Mouse (Mus musculus) brain, adult 10 weeks (tissue): Measurements from ENCODE around the gene Chaf1a. TPM values are rescaled to one million over a fixed set of nuclear protein-coding genes. Genes with fewer than 3 reads are reported as not detected.

Experiments used
- polyA plus RNA-seq: library from polyadenylated mRNA; stranded (reverse); fragments of 350-450 nt; fragmentation: Illumina TruSeq; extraction: RNeasy Lipid Tissue Mini Kit (QIAGEN cat#74804); gene quantifications from one replicate; pipeline ENCODE4 v1.2.3, GENCODE M21; 2015; ENCODE audit warnings: low read depth, low replicate concordance

Gene Chaf1a
- polyA plus RNA-seq, result 2.4 TPM

DNA sequence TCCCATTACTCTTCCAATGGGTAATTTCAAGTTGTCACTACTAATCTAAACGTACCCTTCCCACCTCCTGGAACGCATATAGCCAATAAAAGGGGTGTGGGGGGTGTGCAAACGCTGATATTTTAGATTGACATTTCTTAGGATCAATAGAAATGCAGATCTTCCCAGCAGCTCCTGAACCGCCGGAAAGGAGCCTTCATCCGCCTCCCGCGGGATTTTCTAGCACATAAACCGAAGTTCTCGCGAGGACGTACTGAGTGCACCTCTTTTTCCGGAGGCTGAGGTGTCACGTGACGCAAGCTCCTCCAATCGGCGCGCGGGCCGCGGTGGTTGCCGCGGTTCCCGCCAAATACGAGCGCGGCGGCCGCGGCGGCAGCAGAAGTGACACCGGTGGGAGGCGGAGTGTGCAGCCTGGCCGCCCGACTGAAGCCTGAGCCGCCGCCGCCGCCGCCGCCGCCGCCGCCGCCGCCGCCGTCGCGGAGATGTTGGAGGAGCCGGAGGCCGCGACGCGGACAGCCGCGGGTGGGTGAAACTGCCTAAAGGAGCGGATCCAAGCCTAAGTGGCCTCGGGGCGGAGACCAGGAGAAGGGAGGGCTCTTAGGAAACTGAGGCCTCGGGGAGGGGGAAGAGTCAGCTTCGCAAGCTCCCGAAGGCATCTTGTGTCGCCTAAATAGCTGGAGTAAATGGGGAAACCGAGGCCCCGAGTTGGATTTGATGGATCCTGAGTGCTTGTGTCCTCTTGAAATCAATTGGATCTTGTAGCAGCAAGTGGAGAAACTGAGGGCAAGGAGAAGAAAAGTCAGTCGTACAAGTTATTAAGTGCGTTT lies at the start of gene Chaf1a:
Gene Chaf1a (plus strand): TSS at position 410 of the 827 bp plus-strand sequence.

DNA sequence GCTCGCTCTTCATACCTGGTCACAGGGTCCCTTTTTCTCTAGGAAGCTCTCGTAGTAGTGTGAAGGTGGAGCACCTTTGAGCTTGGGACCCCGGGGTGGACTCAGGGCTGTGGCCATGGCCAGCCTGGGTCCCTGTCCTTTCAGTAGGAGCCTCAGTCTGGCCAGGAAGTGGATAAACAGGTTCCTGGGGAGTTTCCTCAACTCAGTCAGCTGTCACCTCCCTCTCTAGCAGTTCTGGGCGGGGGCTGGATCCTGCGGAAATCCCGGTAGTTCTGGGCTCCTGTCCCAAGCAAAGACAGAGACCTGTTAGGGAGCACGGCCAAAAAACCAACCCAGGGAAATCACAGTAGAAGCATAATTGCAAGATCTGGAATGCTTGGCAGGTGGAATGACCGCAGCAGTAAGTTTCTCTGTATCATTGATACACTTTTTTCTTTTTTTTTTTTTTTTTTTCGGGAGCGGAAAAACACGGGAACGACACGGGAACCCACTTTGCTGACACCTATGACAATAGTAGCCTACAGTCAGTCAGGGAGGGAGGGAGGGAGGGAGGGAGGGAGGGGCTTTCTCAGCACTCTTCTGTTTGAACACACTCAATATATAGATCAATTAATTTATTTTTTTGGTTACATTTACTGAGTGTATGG lies 34.7 kb upstream of the Chaf1a start, which contains the start of the genes Stap2 and Mpnd:
Gene Stap2 (minus strand): TSS at position 170 of the 647 bp plus-strand sequence.
Gene Mpnd (plus strand): TSS at position 297 of the 647 bp plus-strand sequence.

DNA sequence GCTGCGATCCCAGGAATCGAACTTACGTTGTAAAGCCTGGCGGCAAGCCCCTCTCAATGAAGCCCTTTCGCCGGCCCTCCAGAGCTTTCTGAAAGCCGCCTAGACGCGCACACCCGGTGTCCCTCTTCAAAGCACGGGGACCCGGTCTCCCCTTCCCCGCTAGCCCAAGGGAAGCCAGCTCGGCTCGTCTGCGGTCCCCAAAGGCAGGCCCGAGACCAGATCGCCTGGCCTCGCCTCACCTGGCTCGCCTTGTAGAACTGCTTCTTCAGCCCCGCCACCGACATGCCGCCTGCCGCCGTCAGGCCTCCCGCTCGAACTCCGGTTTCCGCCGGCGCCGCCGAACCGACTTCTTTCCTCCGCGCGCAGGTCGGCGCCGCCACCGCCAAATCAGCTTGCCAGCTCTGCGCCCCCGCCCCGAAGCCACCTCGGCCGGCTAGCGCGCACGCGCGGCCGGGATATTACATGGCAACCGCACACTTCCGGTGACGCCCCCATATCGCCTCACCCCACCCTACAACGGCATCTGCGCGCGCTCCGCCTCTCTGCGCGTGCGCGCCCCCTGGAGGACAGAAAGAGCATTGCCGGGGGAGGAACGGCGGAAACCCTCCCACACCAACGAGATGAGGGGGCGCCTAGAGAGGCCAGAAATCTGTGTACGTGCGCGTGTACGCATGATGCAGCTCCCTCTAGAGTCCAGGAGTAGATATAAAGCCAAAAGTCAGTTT lies 3.9 kb upstream of the Chaf1a start, which contains the start of gene Sh3gl1:
Gene Sh3gl1 (minus strand): TSS at position 460 of the 725 bp plus-strand sequence.

DNA sequence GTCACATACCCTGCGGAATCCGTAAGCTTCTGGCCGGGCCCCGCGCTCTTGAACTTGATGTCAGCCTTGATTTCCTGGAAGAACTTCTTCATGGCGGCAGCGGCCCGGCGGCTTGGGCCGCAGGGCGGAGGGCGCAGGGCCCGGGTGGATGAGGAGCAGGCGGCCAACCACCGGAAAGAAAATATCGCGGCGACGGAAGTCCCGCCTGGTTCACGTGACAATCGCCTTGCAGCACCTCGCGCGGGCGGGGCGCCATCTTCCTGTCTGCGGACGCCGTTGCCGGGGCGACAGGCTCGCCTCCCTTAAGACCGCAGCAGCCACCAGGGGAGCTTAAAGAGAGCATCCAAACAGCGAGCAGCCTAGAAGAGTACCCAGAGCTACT lies 34.6 kb downstream of the Chaf1a start, which contains the start of gene Ubxn6:
Gene Ubxn6 (minus strand): TSS at position 202 of the 382 bp plus-strand sequence.

DNA sequence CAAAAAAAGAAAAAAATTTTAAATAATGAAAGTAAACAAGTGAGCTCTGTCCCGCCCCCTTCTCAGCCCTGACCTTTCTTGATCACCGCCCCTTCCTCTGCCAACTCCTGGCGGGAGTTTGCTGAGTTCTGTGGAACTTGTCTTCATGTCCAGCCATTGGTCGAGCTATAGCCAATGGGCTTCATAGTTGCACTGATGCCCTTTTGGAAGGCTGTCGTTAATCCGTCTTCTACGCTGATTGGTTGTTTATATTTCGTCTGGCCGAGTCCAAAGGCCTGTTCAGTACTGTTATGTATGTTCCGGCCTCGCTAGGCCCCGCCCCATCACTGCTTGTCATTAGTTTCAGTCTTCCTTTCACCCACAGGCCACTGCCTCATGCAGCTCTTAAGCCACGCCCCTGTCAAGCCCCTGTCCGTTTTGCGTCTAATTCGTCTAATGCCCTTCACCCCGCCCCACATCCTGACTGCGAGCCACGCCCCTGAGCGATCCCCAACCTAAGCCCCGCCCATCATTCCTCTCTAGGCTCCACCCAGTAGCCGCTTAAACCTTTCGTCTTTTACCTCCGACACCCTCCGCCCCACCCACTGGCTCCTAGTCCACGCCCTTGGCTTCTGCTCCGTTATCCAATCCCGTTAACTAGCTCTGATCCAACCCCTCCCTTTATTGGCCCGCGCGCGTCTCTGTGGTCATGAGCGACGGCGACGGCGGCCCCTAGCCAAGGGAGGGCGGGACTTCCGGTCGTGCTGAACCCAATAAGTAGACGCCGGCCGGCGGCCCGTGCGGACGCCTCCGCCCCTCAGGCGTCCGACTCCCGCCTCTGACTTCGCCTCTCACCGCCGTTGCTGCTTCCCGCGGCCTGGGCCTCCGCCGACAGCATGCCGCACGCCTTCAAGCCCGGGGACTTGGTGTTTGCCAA lies 38.9 kb downstream of the Chaf1a start, which contains the start of gene Hdgfl2:
Gene Hdgfl2 (plus strand): TSS at position 755 of the 916 bp plus-strand sequence.

DNA sequence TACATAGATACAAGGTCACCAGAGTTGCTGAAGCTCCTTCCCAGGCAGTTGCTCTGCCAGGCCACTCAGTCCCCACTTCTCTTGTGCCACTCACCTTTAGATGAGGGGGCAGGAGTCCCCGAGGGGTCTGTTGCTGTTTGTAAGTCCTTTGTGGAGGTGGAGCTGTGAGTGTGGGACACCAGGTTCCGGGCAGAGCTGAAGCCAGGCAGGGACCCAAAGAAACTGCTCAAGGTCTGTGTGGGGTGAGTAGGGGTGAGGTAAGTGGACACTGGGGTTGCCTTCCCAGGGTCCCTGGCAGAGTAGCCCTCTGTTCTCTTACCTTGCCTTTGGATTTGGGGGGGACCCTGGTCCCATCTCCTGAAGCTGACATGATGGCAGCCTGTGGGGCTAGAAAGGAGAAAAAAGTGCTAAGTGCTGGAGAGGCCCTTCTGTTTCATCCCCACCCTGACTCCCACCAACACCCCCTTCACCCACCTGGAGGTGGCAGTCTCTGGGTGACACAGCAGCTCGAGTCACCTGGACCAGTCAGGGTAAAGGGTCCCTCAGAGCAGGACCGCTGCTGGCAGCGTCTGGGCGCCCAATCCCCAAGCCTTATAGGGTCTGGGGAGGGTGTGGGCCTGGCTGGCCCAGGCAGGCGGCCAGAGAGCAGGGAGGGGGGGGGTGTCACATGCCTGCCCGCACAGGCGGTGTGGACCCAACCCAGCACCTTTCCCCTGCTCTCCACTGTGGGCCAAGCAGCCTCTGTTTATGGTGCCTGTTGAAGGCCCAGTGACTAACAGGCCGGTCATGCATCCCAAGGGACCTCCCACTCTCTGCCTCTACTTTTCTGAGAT lies 69.2 kb downstream of the Chaf1a start, which contains the start of gene Plin4:
Gene Plin4 (minus strand): TSS at position 585 of the 833 bp plus-strand sequence.

DNA sequence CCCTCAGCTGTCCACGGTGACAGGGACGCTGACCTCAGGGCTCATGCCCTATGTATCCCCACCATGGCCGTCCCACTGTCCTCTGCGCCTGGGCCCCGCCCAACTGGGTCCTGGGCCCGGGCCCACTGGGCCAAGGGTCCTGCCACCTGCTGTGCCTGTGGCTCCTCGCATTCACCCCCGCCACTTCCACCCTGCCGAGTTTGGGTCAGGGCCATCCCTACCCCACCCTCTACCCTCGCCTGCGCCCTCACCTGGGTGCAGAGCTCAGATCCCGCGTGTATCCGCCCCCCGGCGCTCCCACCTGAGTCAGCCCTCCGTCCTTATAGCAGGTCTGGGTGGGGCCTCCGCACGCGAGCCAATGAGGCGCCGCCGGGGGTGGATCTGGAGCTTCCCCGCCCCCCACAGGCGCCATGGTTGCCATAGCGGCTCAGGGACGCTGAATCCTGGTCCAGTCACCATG lies 77.0 kb downstream of the Chaf1a start, which contains the start of gene Plin5:
Gene Plin5 (minus strand): TSS at position 346 of the 460 bp plus-strand sequence.

DNA sequence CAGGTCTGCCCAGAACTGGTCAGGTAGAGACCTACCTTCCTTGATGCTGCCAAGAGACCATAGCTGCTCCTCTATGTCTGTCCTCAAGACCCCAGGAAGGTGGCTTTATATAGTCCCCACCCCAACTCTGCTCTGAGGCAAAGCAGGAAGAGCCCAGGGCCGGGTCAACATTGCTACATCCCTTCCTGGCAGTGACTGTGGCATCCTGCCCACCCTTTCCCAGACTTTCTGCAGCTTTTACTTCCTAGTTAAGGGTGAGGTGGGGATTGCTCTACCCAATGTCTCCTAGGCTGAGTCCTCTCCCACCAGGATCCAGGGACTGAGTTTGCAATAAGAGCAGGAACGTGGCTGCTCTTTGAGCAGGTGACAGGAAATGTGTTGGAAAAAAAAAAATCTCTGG lies 81.6 kb downstream of the Chaf1a start, which contains the start of gene Lrg1:
Gene Lrg1 (minus strand): TSS at position 176 of the 400 bp plus-strand sequence.

Other genes starting within 250 kb of the Chaf1a start
- 5.6 TPM for gene Zfp119a, start 161.5 kb upstream of the Chaf1a start, polyA plus RNA-seq
- 11.1 TPM for gene Zfp959, start 148.3 kb upstream of the Chaf1a start, polyA plus RNA-seq
- 4.3 TPM for gene Zfp119b, start 90.9 kb upstream of the Chaf1a start, polyA plus RNA-seq
- gene Ebi3, start 87.8 kb upstream of the Chaf1a start, polyA plus RNA-seq, result 1.5 TPM
- 10.5 TPM for gene Yju2, start 81.3 kb upstream of the Chaf1a start, polyA plus RNA-seq
- gene Shd, start 70.0 kb upstream of the Chaf1a start, polyA plus RNA-seq, result 42.9 TPM
- gene Fsd1, start 53.9 kb upstream of the Chaf1a start, polyA plus RNA-seq, result 54.4 TPM
- 2.6 TPM for gene Stap2, start 34.9 kb upstream of the Chaf1a start, polyA plus RNA-seq
- gene Mpnd, start 34.7 kb upstream of the Chaf1a start, polyA plus RNA-seq, result 93.4 TPM
- gene Sh3gl1, start 3.8 kb upstream of the Chaf1a start, polyA plus RNA-seq, result 40.3 TPM
- gene Ubxn6, start 34.6 kb downstream of the Chaf1a start, polyA plus RNA-seq, result 105 TPM
- gene Hdgfl2, start 39.2 kb downstream of the Chaf1a start, polyA plus RNA-seq, result 82.6 TPM
- 1.1 TPM for gene Plin4, start 69.4 kb downstream of the Chaf1a start, polyA plus RNA-seq
- gene Plin5, start 77.2 kb downstream of the Chaf1a start, polyA plus RNA-seq, result 0.67 TPM
- 2.5 TPM for gene Lrg1, start 81.6 kb downstream of the Chaf1a start, polyA plus RNA-seq
- gene Sema6b, start 99.9 kb downstream of the Chaf1a start, polyA plus RNA-seq, result 52.6 TPM
- gene Tnfaip8l1, start 122.0 kb downstream of the Chaf1a start, polyA plus RNA-seq, result 9.1 TPM
- gene Mydgf, start 143.5 kb downstream of the Chaf1a start, polyA plus RNA-seq, result 53.9 TPM
- 44.0 TPM for gene Dpp9, start 178.5 kb downstream of the Chaf1a start, polyA plus RNA-seq
- 19.5 TPM for gene Fem1a, start 216.4 kb downstream of the Chaf1a start, polyA plus RNA-seq
- 4.0 TPM for gene Ticam1, start 236.3 kb downstream of the Chaf1a start, polyA plus RNA-seq